ENCODE assay signal across 8 mouse cellular contexts in genomic region chr5:139796900-139797299, GRCm38 (mm10). TPM values are rescaled to one million over a fixed set of nuclear protein-coding genes. Genes with fewer than 3 reads are reported as not detected.
DNase-seq lines count a peak whose midpoint lies in the region; ATAC-seq and TF ChIP-seq lines count a peak whose summit lies in the region.

No protein-coding gene starts in this region.

- 29% methylated on average over 13 of the region's 13 CpGs for WGBS in embryonic facial prominence, embryonic 10.5 days
- 30% methylated on average over 13 of the region's 13 CpGs for WGBS in liver, adult 2 months
- WGBS in neural tube, embryonic 12.5 days, result 24% methylated on average over 13 of the region's 13 CpGs

- peak; percentile 7; the same call in 1 of the 2 replicates for ATAC-seq in neural tube, embryonic 12.5 days (ENCODE audit: low FRiP score, low read depth)

- H3K4me2 ChIP-seq in neural tube, embryonic 12.5 days (replicated peaks), result peak overlapping the region; percentile 66

- H3K4me1 ChIP-seq in embryonic facial prominence, embryonic 10.5 days, result peaks cover 71% of the 10 kb centered on the region
- peaks cover 27% of the 10 kb centered on the region for H3K4me1 ChIP-seq in liver, adult 2 months (ENCODE audit: control insufficient read depth, insufficient read depth, low read length)
- H3K4me1 ChIP-seq in neural tube, embryonic 12.5 days, result peaks cover 63% of the 10 kb centered on the region

- peak overlapping the region; percentile 78 for H3K27ac ChIP-seq in embryonic facial prominence, embryonic 10.5 days (replicated peaks)
- H3K27ac ChIP-seq in liver, adult 2 months (replicated peaks; ENCODE audit: insufficient read depth, low read depth, low read length), result peak overlapping the region; percentile 69
- peak overlapping the region; percentile 79; the same call in 1 of the 2 replicates for H3K27ac ChIP-seq in neural tube, embryonic 12.5 days

- H3K9ac ChIP-seq in liver, adult 2 months (ENCODE audit: low read depth, low read length), result peak overlapping the region; percentile 43
- H3K9ac ChIP-seq in neural tube, embryonic 12.5 days, result no peak overlapping the region

- no peaks in the 10 kb centered on the region for H3K9me3 ChIP-seq in embryonic facial prominence, embryonic 10.5 days
- no peaks in the 10 kb centered on the region for H3K9me3 ChIP-seq in neural tube, embryonic 12.5 days

- H3K27me3 ChIP-seq in embryonic facial prominence, embryonic 10.5 days (replicated peaks; ENCODE audit: low read depth, poor library complexity, severe bottlenecking), result peaks cover 4% of the 10 kb centered on the region; the same call in 1 of the 2 replicates
- H3K27me3 ChIP-seq in liver, adult 2 months (ENCODE audit: control insufficient read depth, insufficient read depth, low read length), result no peaks in the 10 kb centered on the region
- H3K27me3 ChIP-seq in neural tube, embryonic 12.5 days (replicated peaks), result no peaks in the 10 kb centered on the region; the same call in 1 of the 2 replicates

- peaks cover 30% of the 10 kb centered on the region for H3K36me3 ChIP-seq in embryonic facial prominence, embryonic 10.5 days (replicated peaks)
- 0 out of 2 replicates have a peak, but pooled peaks cover 1% of the 10 kb centered on the region for H3K36me3 ChIP-seq in liver, adult 2 months (ENCODE audit: control insufficient read depth, insufficient read depth, low read length)
- peaks cover 26% of the 10 kb centered on the region for H3K36me3 ChIP-seq in neural tube, embryonic 12.5 days

- no peak for TF ChIP-seq CTCF in liver, adult 2 months (IDR thresholded peaks at IDR 0.05; ENCODE audit: low read depth, low read length)

- H3K79me2 ChIP-seq in liver, adult 2 months (ENCODE audit: control insufficient read depth, insufficient read depth, low read length), result peaks cover 43% of the 10 kb centered on the region

- H3K4me3 ChIP-seq in embryonic facial prominence, embryonic 10.5 days, result peak overlapping the region; percentile 39
- H3K4me3 ChIP-seq in liver, adult 2 months (ENCODE audit: insufficient read depth, low read depth, low read length), result peak overlapping the region; percentile 21
- H3K4me3 ChIP-seq in neural tube, embryonic 12.5 days, result no peak overlapping the region

- DNase-seq in ZHBTc4 (ENCODE audit: low read depth, low spot score), result peak; percentile 46
- DNase-seq in embryonic facial prominence, embryonic 10.5 days (ENCODE audit: low spot score), result peak; percentile 64
- peak; percentile 95 to 97 for DNase-seq in heart, adult 18-20 months
- peak; percentile 87 for DNase-seq in kidney, adult 18-20 months
- peak; percentile 51 for DNase-seq in liver, adult 2 months (ENCODE audit: extremely low read depth, low read depth, low spot score)
- peak; percentile 80 to 90 for DNase-seq in urinary bladder, postnatal 36 days (ENCODE audit: low spot score in 2 of 2)
- no peak for DNase-seq in cerebellum, adult 18-20 months

- no peak for TF ChIP-seq POLR2A in liver, adult 2 months (IDR thresholded peaks at IDR 0.05; ENCODE audit: extremely low read depth, insufficient read depth, low read length)

RNA-seq across cellular contexts. Expression of gene Mafk, which starts 5.6 kb away (rescaled TPM):
- 9.2 and 10.5 TPM in 2 replicates for polyA plus RNA-seq in embryonic facial prominence, embryonic 10.5 days (2016; fragmentation: Nextera tagmentation; extraction: Ambion mirVana)
- 10 to 100 TPM; 37.3 to 39.7 TPM for total RNA-seq in heart, adult 18-20 months (2021)
- 11.5 and 12.5 TPM in 2 replicates for total RNA-seq in liver, adult 2 months (2014; rRNA removed)
- 6.3 and 7.0 TPM in 2 replicates for polyA plus RNA-seq in liver, adult 2 months (2012; rRNA removed)
- polyA plus RNA-seq in neural tube, embryonic 12.5 days (2016; fragmentation: Nextera tagmentation; extraction: Ambion mirVana), result 12.8 and 12.9 TPM in 2 replicates

RNA-seq across cellular contexts. Expression of gene Ints1, which starts 21.4 kb away (rescaled TPM):
- 42.6 and 44.4 TPM in 2 replicates for polyA plus RNA-seq in embryonic facial prominence, embryonic 10.5 days (2016; fragmentation: Nextera tagmentation; extraction: Ambion mirVana)
- 10 to 100 TPM; 37.7 to 39.5 TPM for total RNA-seq in heart, adult 18-20 months (2021)
- 10.0 and 14.2 TPM in 2 replicates for total RNA-seq in liver, adult 2 months (2014; rRNA removed)
- polyA plus RNA-seq in liver, adult 2 months (2012; rRNA removed), result 23.1 and 25.2 TPM in 2 replicates
- polyA plus RNA-seq in neural tube, embryonic 12.5 days (2016; fragmentation: Nextera tagmentation; extraction: Ambion mirVana), result 33.7 and 34.3 TPM in 2 replicates

RNA-seq across cellular contexts. Expression of gene Tmem184a, which starts 22.8 kb away (rescaled TPM):
- polyA plus RNA-seq in embryonic facial prominence, embryonic 10.5 days (2016; fragmentation: Nextera tagmentation; extraction: Ambion mirVana), result 3.5 and 4.3 TPM in 2 replicates
- under 1 TPM; 0.21 to 0.60 TPM for total RNA-seq in heart, adult 18-20 months (2021)
- 6.5 and 9.3 TPM in 2 replicates for total RNA-seq in liver, adult 2 months (2014; rRNA removed)
- polyA plus RNA-seq in liver, adult 2 months (2012; rRNA removed), result 39.2 and 45.1 TPM in 2 replicates
- polyA plus RNA-seq in neural tube, embryonic 12.5 days (2016; fragmentation: Nextera tagmentation; extraction: Ambion mirVana), result 0.29 and 0.68 TPM in 2 replicates

RNA-seq across cellular contexts. Expression of gene Gm26938, which starts 29.3 kb away (rescaled TPM):
- not detected in 2 replicates for polyA plus RNA-seq in embryonic facial prominence, embryonic 10.5 days (2016; fragmentation: Nextera tagmentation; extraction: Ambion mirVana)
- not detected for total RNA-seq in heart, adult 18-20 months (2021)
- not detected in 2 replicates for total RNA-seq in liver, adult 2 months (2014; rRNA removed)
- not detected in 2 replicates for polyA plus RNA-seq in liver, adult 2 months (2012; rRNA removed)
- polyA plus RNA-seq in neural tube, embryonic 12.5 days (2016; fragmentation: Nextera tagmentation; extraction: Ambion mirVana), result not detected in 2 replicates

RNA-seq across cellular contexts. Expression of gene Psmg3, which starts 29.8 kb away (rescaled TPM):
- 91.9 and 95.0 TPM in 2 replicates for polyA plus RNA-seq in embryonic facial prominence, embryonic 10.5 days (2016; fragmentation: Nextera tagmentation; extraction: Ambion mirVana)
- total RNA-seq in heart, adult 18-20 months (2021), result 10 to 100 TPM in 1 of 2 experiments, 1 to 10 TPM in 1; 8.1 to 10.1 TPM
- total RNA-seq in liver, adult 2 months (2014; rRNA removed), result 11.1 and 12.7 TPM in 2 replicates
- 28.5 and 28.8 TPM in 2 replicates for polyA plus RNA-seq in liver, adult 2 months (2012; rRNA removed)
- polyA plus RNA-seq in neural tube, embryonic 12.5 days (2016; fragmentation: Nextera tagmentation; extraction: Ambion mirVana), result 68.5 and 70.2 TPM in 2 replicates

Comparison
In these comparisons a context has a peak if more than half of its experiments do, and no peak if none do; other contexts are left out.
1. DNase-seq: peak in ZHBTc4 (single experiment), embryonic facial prominence, embryonic 10.5 days (single experiment), heart, adult 18-20 months (2 of 2), kidney, adult 18-20 months (single experiment), liver, adult 2 months (single experiment) and urinary bladder, postnatal 36 days (2 of 2); none in cerebellum, adult 18-20 months (0 of 2).
2. Peak in every context shown above with its lines, with median percentiles within 50 percentile points of each other: H3K27ac ChIP-seq.